Mouse (Mus musculus) forebrain, embryonic 15.5 days (tissue): ENCODE measurements around the gene Gm13271. TPM values are rescaled to one million over a fixed set of nuclear protein-coding genes. Genes with fewer than 3 reads are reported as not detected.
"Not testable (repeated sequence)": the region's sequence is repeated elsewhere in the genome, so short reads cannot be mapped to it uniquely, and the experiment has no call there.

ENCODE experiments used
- ATAC-seq: fragments of 200-750 bp; cut with Nextera tagmentation; replicated peaks from 2 replicates; pipeline ENCODE4 v1.8.0; 2017; ENCODE audit warnings: mild to moderate bottlenecking, moderate TSS enrichment, moderate library complexity
- H3K27ac ChIP-seq: fragments of 300-500 bp; sonication (generic); replicated peaks from 2 replicates; pipeline ENCODE4 v1.5.1; 2015; ENCODE audit warnings: mild to moderate bottlenecking, inconsistent platforms
- H3K27me3 ChIP-seq: fragments of 300-500 bp; sonication (generic); 2 replicates; pipeline ENCODE4 v1.6.1; 2015; ENCODE audit warnings: inconsistent platforms
- H3K36me3 ChIP-seq: fragments of 300-500 bp; sonication (generic); 2 replicates; pipeline ENCODE4 v1.6.1; 2015; ENCODE audit warnings: mild to moderate bottlenecking, inconsistent platforms
- H3K4me1 ChIP-seq: fragments of 300-500 bp; sonication (generic); 2 replicates; pipeline ENCODE4 v1.6.1; 2015; ENCODE audit warnings: inconsistent platforms
- H3K4me2 ChIP-seq: fragments of 300-500 bp; sonication (generic); replicated peaks from 2 replicates; pipeline ENCODE4 v1.6.1; 2015; ENCODE audit warnings: mild to moderate bottlenecking, inconsistent platforms
- H3K4me3 ChIP-seq: fragments of 300-500 bp; sonication (generic); 2 replicates; pipeline ENCODE4 v1.5.1; 2015; ENCODE audit warnings: mild to moderate bottlenecking, inconsistent platforms
- H3K9ac ChIP-seq: fragments of 300-500 bp; sonication (generic); replicated peaks from 2 replicates; pipeline ENCODE4 v1.6.1; 2015; ENCODE audit warnings: mild to moderate bottlenecking, inconsistent platforms
- H3K9me3 ChIP-seq: fragments of 300-500 bp; sonication (generic); 2 replicates; pipeline ENCODE4 v1.6.1; 2016; ENCODE audit warnings: inconsistent platforms
- WGBS: fragments of 180-500 bp; shearing (Covaris S2); methylation state at CpG from one replicate; pipeline ENCODE4 v1.1.7; 2015; ENCODE audit warnings: mixed read lengths; 5-methylcytosine and 5-hydroxymethylcytosine counted together
- polyA plus RNA-seq: library from polyadenylated mRNA; unstranded; fragments of >200 nt; fragmentation: Nextera tagmentation; extraction: Ambion mirVana; gene quantifications from 2 replicates; pipeline ENCODE4 v1.2.1, GENCODE M21; 2015

Gm13271 gene
- not detected in 2 replicates for polyA plus RNA-seq

DNA sequence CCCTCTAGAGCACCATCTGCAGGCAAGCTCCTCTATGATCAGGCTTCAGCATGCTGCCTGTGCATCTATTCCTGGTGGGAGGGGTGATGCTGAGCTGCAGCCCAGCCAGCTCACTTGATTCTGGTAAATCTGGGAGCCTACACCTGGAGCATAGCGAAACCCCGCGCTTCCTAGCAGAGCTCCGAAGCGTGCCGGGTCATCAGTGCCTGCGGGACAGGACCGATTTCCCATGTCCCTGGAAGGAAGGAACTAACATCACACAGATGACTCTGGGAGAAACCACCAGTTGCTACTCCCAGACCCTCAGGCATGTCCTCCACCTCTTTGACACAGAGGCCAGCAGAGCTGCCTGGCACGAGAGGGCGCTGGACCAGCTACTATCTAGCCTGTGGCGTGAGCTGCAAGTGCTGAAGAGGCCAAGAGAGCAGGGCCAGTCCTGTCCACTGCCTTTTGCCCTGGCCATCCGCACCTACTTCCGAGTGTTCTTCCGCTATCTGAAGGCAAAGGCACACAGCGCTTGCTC, at the start of gene Gm13271:
TSS of gene Gm13271 (plus strand) at position 51 of the 523 bp plus-strand sequence.
- WGBS = 75% methylated on average over 15 of the region's 15 CpGs
- H3K36me3 ChIP-seq, H3K9ac ChIP-seq, H3K27ac ChIP-seq, H3K27me3 ChIP-seq, H3K4me2 ChIP-seq, H3K4me3 ChIP-seq, H3K9me3 ChIP-seq, H3K4me1 ChIP-seq, ATAC-seq: not testable (repeated sequence)

DNA sequence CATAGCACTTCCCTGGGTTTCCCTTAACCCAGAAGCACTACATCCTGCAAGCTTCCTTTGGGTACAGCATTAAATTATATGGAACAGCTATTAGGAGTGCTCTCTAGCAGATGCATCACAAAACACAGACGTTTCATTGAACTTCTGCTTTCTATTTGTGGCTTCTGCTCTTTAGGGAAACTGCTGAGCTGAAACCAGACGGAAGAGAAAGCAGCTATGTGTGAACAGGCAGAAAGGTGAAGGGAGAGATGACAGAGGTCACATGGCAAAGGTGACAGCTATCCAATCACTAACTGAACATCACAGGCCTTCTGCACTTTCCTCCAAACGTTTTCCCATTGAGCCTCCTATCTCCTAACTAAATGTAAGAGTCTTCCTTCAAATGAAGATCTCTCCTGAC, 48.7 kb upstream of the Gm13271 start:
- H3K4me2 ChIP-seq = no peak overlapping the region
- H3K36me3 ChIP-seq = no peaks in the 10 kb centered on the region
- H3K27me3 ChIP-seq = no peaks in the 10 kb centered on the region
- no peak overlapping the region for H3K9ac ChIP-seq
- no peaks in the 10 kb centered on the region for H3K4me1 ChIP-seq
- no peak overlapping the region for H3K27ac ChIP-seq
- WGBS = 55% methylated on average over 3 of the region's 3 CpGs
- H3K4me3 ChIP-seq = no peak overlapping the region
- no peaks in the 10 kb centered on the region for H3K9me3 ChIP-seq
- no peak for ATAC-seq

DNA sequence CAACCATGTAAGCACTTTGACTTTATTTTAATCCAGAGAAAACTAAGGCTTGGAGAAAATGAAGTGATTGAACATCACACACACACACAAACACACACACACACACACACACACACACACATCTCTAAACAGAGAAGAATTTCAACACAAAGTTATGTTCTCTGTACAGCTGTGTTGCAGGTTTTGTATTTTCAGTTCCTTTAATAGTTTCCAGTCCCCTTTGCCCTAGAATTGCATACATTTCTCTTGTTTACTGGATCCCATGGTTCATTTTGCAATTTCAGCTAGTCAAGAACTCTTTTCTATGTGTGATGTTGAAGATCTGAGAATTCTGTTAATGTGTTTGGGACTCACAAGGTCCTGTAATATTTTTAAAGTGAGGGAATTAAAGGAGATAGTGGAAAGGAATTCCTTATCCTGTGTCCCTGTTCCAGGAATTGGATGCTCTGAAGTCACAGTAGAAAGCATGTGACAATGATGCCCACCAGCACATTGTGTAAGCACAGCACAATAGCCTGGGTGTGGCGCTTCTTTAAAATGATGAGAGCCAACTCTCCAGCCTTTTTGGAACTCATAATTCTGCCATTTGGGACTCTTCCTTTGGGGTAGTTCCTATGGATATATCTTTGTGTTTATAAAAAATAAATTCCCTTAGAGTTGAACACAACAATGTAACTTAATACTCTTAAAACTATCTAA, 47.4 kb upstream of the Gm13271 start:
- Histone ChIP-seq H3K27ac (no peak overlapping the region), H3K36me3 (no peaks in the 10 kb centered on the region), H3K27me3 (no peaks in the 10 kb centered on the region), H3K4me1 (no peaks in the 10 kb centered on the region), H3K4me3 (no peak overlapping the region), H3K9ac (no peak overlapping the region), H3K9me3 (no peaks in the 10 kb centered on the region), H3K4me2 (no peak overlapping the region)
- WGBS = 89% methylated on average over 1 of the region's 1 CpGs
- no peak for ATAC-seq

DNA sequence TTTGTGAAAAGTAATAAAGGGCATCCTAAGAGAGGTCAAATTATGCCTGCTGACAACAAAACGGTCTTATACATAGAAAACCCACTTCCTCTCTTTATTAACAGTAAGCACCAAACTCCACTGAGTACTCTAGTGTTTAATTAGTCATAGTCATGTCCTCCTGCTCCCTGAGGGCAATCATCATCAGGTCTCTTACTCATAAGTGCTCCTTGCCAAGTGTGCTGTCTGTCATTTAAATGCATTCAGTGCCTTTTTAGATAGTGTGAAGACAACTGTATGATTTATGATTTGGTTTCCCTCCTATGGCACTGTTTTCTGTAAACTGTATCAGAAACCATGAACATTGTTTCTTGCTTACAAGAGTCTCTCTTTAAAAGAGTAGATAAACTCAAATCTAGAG, 40.4 kb upstream of the Gm13271 start:
- Histone ChIP-seq H3K36me3 (peaks cover 35% of the 10 kb centered on the region), H3K4me3 (no peak overlapping the region), H3K9me3 (no peaks in the 10 kb centered on the region), H3K27me3 (no peaks in the 10 kb centered on the region), H3K9ac (no peak overlapping the region), H3K4me2 (no peak overlapping the region), H3K27ac (no peak overlapping the region), H3K4me1 (peaks cover 21% of the 10 kb centered on the region)
- ATAC-seq = no peak
- 87% methylated on average over 1 of the region's 1 CpGs for WGBS

DNA sequence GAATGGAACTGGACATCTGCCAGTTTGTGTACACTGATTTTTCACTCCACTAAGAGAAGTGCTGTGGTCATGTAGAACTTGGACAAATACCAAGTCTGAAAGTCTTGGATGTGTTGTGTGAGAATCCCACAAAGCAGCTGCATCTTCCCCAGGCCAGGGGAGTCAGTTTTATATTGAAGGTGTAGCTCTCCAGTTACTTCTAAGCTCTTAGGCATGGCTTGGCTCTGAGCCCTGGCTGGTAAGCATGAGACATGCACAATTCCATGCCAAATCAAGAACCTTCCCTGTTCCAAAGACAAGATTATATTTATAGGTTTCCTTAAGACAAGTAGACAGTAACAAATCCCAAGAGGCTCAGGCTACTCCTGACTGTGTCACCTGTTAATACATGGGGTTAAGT, 39.6 kb upstream of the Gm13271 start:
- no peak for ATAC-seq
- no peak overlapping the region for H3K4me2 ChIP-seq
- H3K4me3 ChIP-seq = no peak overlapping the region
- H3K27me3 ChIP-seq = no peaks in the 10 kb centered on the region
- peaks cover 28% of the 10 kb centered on the region for H3K4me1 ChIP-seq
- no peaks in the 10 kb centered on the region for H3K9me3 ChIP-seq
- no peak overlapping the region for H3K27ac ChIP-seq
- H3K36me3 ChIP-seq = peaks cover 37% of the 10 kb centered on the region
- H3K9ac ChIP-seq = no peak overlapping the region

DNA sequence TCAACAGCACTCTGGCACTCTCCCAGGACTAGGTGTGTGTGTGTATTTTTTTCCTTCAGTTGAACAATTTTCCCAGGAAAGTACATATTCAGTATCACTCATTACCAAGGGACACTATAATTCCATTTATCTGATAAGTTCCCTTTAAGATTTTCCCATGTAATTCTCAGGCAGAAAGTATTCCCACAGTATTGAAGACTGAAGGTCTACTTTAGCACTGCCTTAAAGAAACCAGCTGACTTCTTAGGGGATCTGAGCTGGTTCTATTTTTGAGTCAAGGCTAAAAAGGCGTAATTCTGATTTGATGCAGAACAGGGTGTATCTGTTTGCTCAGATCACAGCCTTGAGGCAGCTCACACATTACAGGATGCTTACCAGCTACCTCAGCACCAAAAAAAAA, 36.0 kb upstream of the Gm13271 start:
- Histone ChIP-seq H3K9ac (0 out of 2 replicates have a peak overlapping the region, but pooled peaks have one; percentile 3), H3K9me3 (no peaks in the 10 kb centered on the region), H3K27ac (no peak overlapping the region), H3K36me3 (peaks cover 33% of the 10 kb centered on the region), H3K4me2 (peak overlapping the region; percentile 47), H3K27me3 (no peaks in the 10 kb centered on the region), H3K4me1 (peaks cover 41% of the 10 kb centered on the region), H3K4me3 (peak overlapping the region; percentile 29)
- no peak for ATAC-seq
- 60% methylated on average over 1 of the region's 1 CpGs for WGBS

DNA sequence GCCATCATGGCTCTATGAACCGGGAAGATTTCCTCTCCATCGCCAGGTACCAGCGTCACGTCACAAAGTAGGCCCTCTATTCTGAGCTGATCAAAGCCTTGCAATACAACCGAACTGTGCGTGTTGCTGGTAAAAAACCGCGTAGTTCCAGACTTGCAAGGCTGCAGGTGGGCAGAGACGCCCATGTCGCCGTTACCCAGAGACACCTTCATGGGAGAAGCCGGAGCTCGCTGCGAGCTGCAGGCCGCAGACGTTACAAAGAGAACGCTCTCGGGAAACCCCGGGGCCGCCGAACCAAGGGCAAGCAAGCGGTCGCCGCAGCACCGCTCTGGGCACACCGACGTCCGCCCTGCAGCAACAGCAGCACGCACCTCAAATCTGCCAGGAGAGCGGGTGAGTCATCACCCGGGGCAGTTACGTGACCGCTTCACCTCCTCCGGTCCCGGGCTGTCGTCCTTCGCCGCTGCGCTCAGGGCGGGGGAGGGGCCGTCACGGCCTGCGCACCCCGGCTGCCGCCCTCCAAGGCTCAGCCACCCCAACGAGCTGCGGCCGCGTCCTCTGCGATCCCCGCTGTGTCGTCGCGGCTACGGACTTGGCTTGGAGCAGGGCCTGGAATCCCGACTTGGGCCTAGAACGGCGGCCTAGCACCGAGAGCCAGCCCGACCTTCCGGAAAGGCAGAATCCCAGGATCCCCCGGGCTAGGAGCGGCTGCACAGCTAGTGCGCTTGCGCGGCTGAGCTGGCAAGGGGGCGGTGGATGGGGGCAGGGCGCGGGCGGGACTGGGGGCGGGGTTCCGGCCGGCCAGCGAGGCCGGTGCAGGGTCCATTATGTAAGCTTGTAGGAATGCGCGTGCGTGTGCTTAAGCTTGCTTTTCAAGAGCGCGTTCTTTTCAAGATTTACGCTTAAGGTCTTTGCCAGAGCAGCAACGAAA, 32.6 kb upstream of the Gm13271 start, which contains the start of the genes Gm26566 and Klhl9:
TSS of gene Gm26566 (plus strand) at position 15 of the 931 bp plus-strand sequence.
TSS of gene Klhl9 (minus strand) at position 675 of the 931 bp plus-strand sequence.
- under 1% methylated on average over 82 of the region's 82 CpGs for WGBS
- peaks cover 6% of the 10 kb centered on the region; the same call in 1 of the 2 replicates for H3K36me3 ChIP-seq
- peak within 1 kb of the TSS; percentile 94 for H3K27ac ChIP-seq
- no peaks in the 10 kb centered on the region for H3K9me3 ChIP-seq
- ATAC-seq = peak; percentile 98
- peak within 1 kb of the TSS; percentile 78 for H3K4me2 ChIP-seq
- H3K9ac ChIP-seq = peak within 1 kb of the TSS; percentile 86
- H3K27me3 ChIP-seq = no peaks in the 10 kb centered on the region
- peaks cover 34% of the 10 kb centered on the region for H3K4me1 ChIP-seq
- H3K4me3 ChIP-seq = peak within 1 kb of the TSS; percentile 91

DNA sequence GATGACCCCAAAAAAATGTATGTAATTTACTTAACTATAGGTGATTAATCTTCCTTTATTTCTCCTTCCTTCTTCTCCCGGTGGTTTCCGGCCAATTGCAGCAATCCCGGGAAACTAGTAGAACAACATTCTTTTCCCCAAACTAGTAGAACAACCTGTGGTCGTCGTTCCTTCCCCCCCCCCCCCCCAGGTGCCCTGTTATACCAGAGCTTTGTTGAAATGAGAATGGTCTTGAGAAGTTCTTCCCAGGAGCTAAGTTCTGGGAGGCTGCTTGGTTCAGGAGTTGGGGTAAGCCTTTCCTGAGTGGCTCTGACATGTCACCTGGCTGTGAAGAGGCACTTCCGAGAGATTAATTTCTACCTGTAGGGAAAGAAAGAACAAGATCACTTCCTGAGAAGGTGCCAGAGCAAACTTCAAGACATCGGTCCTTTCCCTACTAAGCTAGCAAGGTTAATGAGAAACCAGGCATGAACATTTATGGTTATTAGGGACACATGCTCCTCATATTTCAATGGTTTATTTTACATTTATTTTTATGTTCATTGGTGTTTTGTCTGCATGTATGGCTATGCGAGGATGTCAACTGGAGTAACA, 31.1 kb upstream of the Gm13271 start:
- WGBS = 69% methylated on average over 8 of the region's 8 CpGs
- Histone ChIP-seq H3K4me1 (peaks cover 26% of the 10 kb centered on the region), H3K27me3 (no peaks in the 10 kb centered on the region), H3K36me3 (peaks cover 4% of the 10 kb centered on the region; the same call in 1 of the 2 replicates), H3K9ac (no peak overlapping the region), H3K4me3 (no peak overlapping the region), H3K9me3 (no peaks in the 10 kb centered on the region), H3K4me2 (no peak overlapping the region), H3K27ac (no peak overlapping the region)
- no peak for ATAC-seq

DNA sequence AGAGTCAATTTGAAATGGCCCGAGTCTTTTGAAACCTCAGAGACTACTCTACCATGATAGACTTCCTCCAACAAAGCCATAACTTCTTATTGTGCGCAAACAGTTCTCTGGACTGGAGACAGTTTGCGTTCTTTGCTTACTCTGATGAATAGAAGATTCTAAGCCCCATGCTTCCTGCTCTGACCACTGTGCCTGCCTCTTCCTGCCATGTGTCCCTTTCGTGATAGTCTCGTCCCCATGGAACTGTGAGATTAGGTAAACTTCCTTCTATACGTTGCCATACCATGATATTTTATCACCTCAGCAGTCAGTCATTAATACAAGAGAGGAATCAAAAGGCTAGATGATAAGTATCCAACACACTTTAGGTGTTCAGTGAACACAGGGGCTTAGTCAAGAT, 27.9 kb upstream of the Gm13271 start:
- Histone ChIP-seq H3K27ac (no peak overlapping the region), H3K9me3 (no peaks in the 10 kb centered on the region), H3K4me2 (no peak overlapping the region), H3K4me1 (no peaks in the 10 kb centered on the region), H3K4me3 (no peak overlapping the region), H3K36me3 (no peaks in the 10 kb centered on the region), H3K9ac (no peak overlapping the region), H3K27me3 (no peaks in the 10 kb centered on the region)
- WGBS = 92% methylated on average over 6 of the region's 6 CpGs
- ATAC-seq = no peak

DNA sequence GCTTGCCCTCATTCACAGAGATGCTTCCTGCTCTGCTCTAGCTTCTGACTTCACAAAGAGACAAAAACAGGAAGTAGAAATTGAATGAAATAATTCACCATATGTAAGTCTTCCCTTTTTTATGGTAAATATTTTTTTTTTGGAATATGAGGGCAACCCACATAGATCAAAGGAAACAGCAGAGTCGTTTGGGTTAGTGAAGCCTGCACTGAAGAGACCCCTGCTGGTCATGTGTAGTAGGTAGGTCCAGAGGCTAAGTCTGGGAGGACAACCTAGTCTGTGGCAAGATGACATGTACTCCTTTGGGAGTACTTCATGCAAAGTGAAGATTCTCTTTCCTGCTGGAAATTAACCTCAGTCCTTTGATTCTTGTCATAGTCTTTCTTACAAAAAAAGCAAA, 27.3 kb upstream of the Gm13271 start:
- 0% methylated on average over 1 of the region's 1 CpGs for WGBS
- H3K9me3 ChIP-seq = no peaks in the 10 kb centered on the region
- no peaks in the 10 kb centered on the region for H3K27me3 ChIP-seq
- no peaks in the 10 kb centered on the region for H3K4me1 ChIP-seq
- H3K9ac ChIP-seq = no peak overlapping the region
- no peak overlapping the region for H3K4me2 ChIP-seq
- no peak overlapping the region for H3K4me3 ChIP-seq
- H3K27ac ChIP-seq = no peak overlapping the region
- H3K36me3 ChIP-seq = no peaks in the 10 kb centered on the region
- no peak; the same call in 1 of the 2 replicates for ATAC-seq

DNA sequence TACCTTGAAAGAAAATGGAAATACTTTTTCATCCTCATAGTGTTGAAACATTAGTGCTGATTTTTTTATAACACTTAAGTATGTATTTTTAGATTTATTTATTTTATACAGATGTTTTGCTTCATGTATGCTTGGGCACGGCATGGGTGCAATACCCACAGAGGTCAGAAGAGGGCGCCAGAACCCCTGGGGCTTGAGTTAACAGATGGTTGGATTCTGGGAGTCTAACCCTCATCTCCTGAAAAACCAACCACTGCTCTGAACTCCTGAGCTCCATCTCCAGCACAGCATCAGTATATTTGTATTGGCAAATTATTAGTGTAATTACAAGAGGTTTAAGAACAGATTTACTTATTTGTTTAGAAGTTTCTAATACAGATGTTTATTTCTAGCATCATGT, 16.2 kb upstream of the Gm13271 start:
- H3K4me2 ChIP-seq = no peak overlapping the region
- no peaks in the 10 kb centered on the region for H3K36me3 ChIP-seq
- no peak for ATAC-seq
- no peak overlapping the region for H3K27ac ChIP-seq
- 6% methylated on average over 2 of the region's 2 CpGs for WGBS
- no peaks in the 10 kb centered on the region for H3K4me1 ChIP-seq
- no peaks in the 10 kb centered on the region for H3K9me3 ChIP-seq
- no peaks in the 10 kb centered on the region for H3K27me3 ChIP-seq
- no peak overlapping the region for H3K9ac ChIP-seq
- no peak overlapping the region for H3K4me3 ChIP-seq

DNA sequence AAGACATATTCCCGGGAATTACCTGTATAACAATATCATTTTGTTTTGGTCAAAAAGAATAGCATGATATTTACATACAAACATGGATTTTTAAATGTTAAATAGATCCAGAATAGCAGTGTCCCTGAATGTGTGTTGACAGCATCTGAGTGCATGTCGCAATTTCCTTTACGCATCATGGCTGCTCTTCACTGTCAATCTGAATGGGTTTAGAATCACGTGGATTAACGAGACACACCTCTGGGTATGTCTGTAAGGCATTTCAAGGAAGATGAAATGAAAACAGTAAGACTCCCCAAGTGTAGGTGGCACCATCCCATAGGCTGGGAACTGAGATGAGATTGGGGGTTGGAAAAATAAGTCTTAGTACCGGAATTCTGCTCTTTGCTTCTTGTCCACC, 15.6 kb upstream of the Gm13271 start:
- ATAC-seq = no peak
- H3K9ac ChIP-seq = no peak overlapping the region

More for the DNA sequence above, 15.6 kb upstream of the Gm13271 start:
- no peaks in the 10 kb centered on the region for H3K9me3 ChIP-seq
- no peak overlapping the region for H3K4me3 ChIP-seq
- H3K4me1 ChIP-seq = no peaks in the 10 kb centered on the region
- no peak overlapping the region for H3K27ac ChIP-seq
- no peaks in the 10 kb centered on the region for H3K27me3 ChIP-seq
- WGBS = 89% methylated on average over 6 of the region's 6 CpGs
- no peaks in the 10 kb centered on the region for H3K36me3 ChIP-seq
- H3K4me2 ChIP-seq = no peak overlapping the region
